Mouse (Mus musculus) midbrain, embryonic 14.5 days (tissue): Measurements from ENCODE around the gene Kantr. TPM values are rescaled to one million over a fixed set of nuclear protein-coding genes. Genes with fewer than 3 reads are reported as not detected.
"Not testable (repeated sequence)": the region's sequence is repeated elsewhere in the genome, so short reads cannot be mapped to it uniquely, and the experiment has no call there.

Experiments used
- ATAC-seq: fragments of 200-750 bp; cut with Nextera tagmentation; 2 replicates; pipeline ENCODE4 v1.8.0; 2017; ENCODE audit warnings: moderate number of reproducible peaks, moderate library complexity; ENCODE audit not compliant: low FRiP score, low TSS enrichment
- DNase-seq: peaks from one replicate; pipeline ENCODE4 v3.0.0-alpha.2; 2015
- H3K27ac ChIP-seq: fragments of 300-500 bp; sonication (generic); replicated peaks from 2 replicates; pipeline ENCODE4 v1.5.1; 2014; ENCODE audit warnings: mild to moderate bottlenecking, low read depth, low read length, moderate library complexity
- H3K27me3 ChIP-seq: fragments of 300-500 bp; sonication (generic); 2 replicates; pipeline ENCODE4 v1.6.1; 2014; ENCODE audit warnings: low read length, control low read depth, mixed read lengths; ENCODE audit not compliant: control insufficient read depth, insufficient read depth
- H3K36me3 ChIP-seq: fragments of 300-500 bp; sonication (generic); 2 replicates; pipeline ENCODE4 v1.6.1; 2014; ENCODE audit warnings: low read length, control low read depth; ENCODE audit not compliant: control insufficient read depth, insufficient read depth
- H3K4me1 ChIP-seq: fragments of 300-500 bp; sonication (generic); 2 replicates; pipeline ENCODE4 v1.6.1; 2014; ENCODE audit warnings: mild to moderate bottlenecking, antibody characterized with exemption, low read length, control low read depth; ENCODE audit not compliant: control insufficient read depth, insufficient read depth
- H3K4me2 ChIP-seq: fragments of 300-500 bp; sonication (generic); 2 replicates; pipeline ENCODE4 v1.6.1; 2014; ENCODE audit warnings: mild to moderate bottlenecking, low read length, moderate library complexity
- H3K4me3 ChIP-seq: fragments of 300-500 bp; sonication (generic); replicated peaks from 2 replicates; pipeline ENCODE4 v1.5.1; 2014; ENCODE audit warnings: low read depth, low read length
- H3K9ac ChIP-seq: fragments of 300-500 bp; sonication (generic); replicated peaks from 2 replicates; pipeline ENCODE4 v1.6.1; 2014; ENCODE audit warnings: mild to moderate bottlenecking, low read length, moderate library complexity
- H3K9me3 ChIP-seq: fragments of 300-500 bp; sonication (generic); 2 replicates; pipeline ENCODE4 v1.6.1; 2016; ENCODE audit warnings: low read length, control low read depth, mixed read lengths; ENCODE audit not compliant: control insufficient read depth
- WGBS: fragments of 180-500 bp; shearing (Covaris S2); extraction: QIAGEN DNeasy Blood & Tissue Kit; methylation state at CpG from one replicate; pipeline ENCODE4 v1.1.7; 2014; 5-methylcytosine and 5-hydroxymethylcytosine counted together
- polyA plus RNA-seq: library from polyadenylated mRNA; unstranded; fragments of >200 nt; fragmentation: Nextera tagmentation; extraction: Ambion mirVana; gene quantifications from 2 replicates; pipeline ENCODE4 v1.2.1, GENCODE M21; 2014

Kantr gene
- polyA plus RNA-seq, 1 experiment from 2014 or later, result 36.9 TPM

- no peak overlapping the region for H3K4me2 ChIP-seq
- 88% methylated on average over 4 of the region's 4 CpGs for WGBS
- no peaks in the 10 kb centered on the region for H3K27me3 ChIP-seq
- no peak overlapping the region for H3K4me3 ChIP-seq
- H3K9ac ChIP-seq, result no peak overlapping the region
- no peaks in the 10 kb centered on the region for H3K4me1 ChIP-seq
- no peaks in the 10 kb centered on the region for H3K36me3 ChIP-seq
- no peak for ATAC-seq
- no peak for DNase-seq
- H3K9me3 ChIP-seq, result no peaks in the 10 kb centered on the region
- H3K27ac ChIP-seq, result no peak overlapping the region
Measured at GRCm38 (mm10) chrX:152320535-152320934, 6.8 kb downstream of the Kantr start.

GRCm38 (mm10) chrX:152307942-152308341 is 19.4 kb downstream of the Kantr start:
- H3K9ac ChIP-seq, result no peak overlapping the region
- no peaks in the 10 kb centered on the region for H3K27me3 ChIP-seq
- H3K4me2 ChIP-seq, result no peak overlapping the region
- no peak overlapping the region for H3K4me3 ChIP-seq
- H3K36me3 ChIP-seq, result no peaks in the 10 kb centered on the region
- H3K4me1 ChIP-seq, result no peaks in the 10 kb centered on the region
- peak; percentile 69 for DNase-seq
- no peaks in the 10 kb centered on the region for H3K9me3 ChIP-seq
- H3K27ac ChIP-seq, result no peak overlapping the region
- ATAC-seq, result no peak
- WGBS, result 72% methylated on average over 2 of the region's 2 CpGs

DNA sequence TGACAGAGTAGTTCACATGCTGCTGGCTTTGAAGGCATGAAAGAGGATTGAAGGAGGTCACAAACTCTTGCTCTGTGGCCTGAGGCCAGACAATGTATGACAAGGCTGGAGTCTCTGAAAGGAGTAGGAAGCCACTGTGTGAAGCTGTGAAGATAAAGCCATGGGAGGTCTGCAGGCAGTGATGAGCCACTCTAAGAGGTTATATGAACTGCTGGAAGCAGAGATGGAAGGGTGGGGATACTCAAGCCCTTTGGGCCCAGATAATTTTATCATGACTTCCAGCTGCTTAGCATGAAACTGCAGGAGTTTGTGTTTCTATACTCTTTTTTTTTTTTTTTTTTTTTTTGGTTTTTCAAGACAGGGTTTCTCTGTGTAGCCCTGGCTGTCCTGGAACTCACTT is 19.9 kb downstream of the Kantr start:
- Histone ChIP-seq H3K9me3 (no peaks in the 10 kb centered on the region), H3K4me3 (no peak overlapping the region), H3K27me3 (no peaks in the 10 kb centered on the region), H3K4me1 (no peaks in the 10 kb centered on the region), H3K27ac (no peak overlapping the region), H3K4me2 (no peak overlapping the region), H3K36me3 (no peaks in the 10 kb centered on the region), H3K9ac (no peak overlapping the region)
- ATAC-seq (no peak), DNase-seq (no peak)

DNA sequence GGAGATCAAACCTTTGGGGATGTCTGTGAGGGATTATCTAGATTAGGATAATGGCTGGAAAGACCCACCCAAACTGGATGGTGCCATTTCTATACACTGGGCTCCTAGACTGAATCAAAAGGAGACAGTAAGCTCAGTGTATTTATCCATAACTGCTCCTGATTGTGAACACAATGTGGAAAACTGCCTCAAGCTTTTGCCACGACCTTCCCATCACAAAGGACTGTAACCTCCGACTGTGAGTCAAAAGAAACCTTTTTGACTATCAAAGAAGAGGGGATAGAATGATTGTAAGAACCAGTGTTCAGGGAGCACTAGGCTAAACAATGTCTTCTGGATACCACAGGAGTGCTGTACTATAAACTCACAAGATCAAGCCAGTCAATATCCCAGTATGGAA is 21.1 kb downstream of the Kantr start:
- Histone ChIP-seq H3K9ac (no peak overlapping the region), H3K4me2 (no peak overlapping the region), H3K27me3 (0 out of 2 replicates have a peak, but pooled peaks cover 4% of the 10 kb centered on the region), H3K36me3 (no peaks in the 10 kb centered on the region), H3K4me1 (no peaks in the 10 kb centered on the region), H3K27ac (no peak overlapping the region), H3K9me3 (no peaks in the 10 kb centered on the region), H3K4me3 (no peak overlapping the region)
- ATAC-seq (no peak), DNase-seq (no peak)
- WGBS, result 80% methylated on average over 2 of the region's 2 CpGs

DNA sequence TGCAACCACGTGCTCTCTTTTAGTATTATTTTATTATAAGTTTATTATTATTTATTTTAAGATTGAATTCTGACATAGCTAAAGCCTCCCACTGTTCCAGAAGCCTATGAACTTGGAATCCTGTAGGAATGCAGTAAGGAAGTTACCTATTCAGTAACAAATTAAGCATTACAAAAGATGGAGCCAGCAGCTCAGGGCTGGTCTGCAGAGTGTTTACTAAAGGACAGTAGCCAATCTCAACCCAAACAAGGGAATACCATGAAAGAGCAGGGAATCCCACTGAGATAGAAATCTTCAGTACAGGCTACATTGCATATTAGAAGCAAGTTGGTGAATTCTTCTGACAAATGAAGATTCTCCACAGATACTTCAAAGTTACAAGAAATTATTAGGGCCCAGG is 40.3 kb downstream of the Kantr start:
- H3K4me1 ChIP-seq, H3K27me3 ChIP-seq, H3K4me2 ChIP-seq, H3K36me3 ChIP-seq, H3K27ac ChIP-seq, H3K9ac ChIP-seq, H3K9me3 ChIP-seq, DNase-seq, ATAC-seq, H3K4me3 ChIP-seq: not testable (repeated sequence)
- 54% methylated on average over 1 of the region's 1 CpGs for WGBS

DNA sequence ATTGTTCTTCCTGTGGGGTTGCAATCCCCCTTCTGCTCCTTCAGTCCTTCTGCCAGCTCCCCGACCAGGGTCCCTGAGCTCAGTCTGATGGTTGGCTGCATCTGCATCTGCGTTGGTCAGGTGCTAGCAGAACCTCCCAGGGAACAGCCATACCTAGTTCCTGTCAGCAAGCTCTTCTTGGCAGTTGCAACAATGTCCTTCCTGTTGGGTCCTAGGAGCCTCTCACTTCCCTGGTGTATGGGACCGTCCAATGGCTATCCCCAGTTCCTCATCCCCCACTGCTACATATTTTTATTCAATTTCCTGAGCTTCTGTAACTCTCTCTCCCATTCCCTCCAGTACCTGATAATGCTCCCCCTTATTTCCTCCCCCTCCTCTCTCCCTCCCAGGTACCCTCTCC is 42.5 kb downstream of the Kantr start:
- Histone ChIP-seq H3K9me3 (no peaks in the 10 kb centered on the region), H3K27ac (no peak overlapping the region), H3K4me3 (no peak overlapping the region), H3K27me3 (no peaks in the 10 kb centered on the region), H3K4me2 (no peak overlapping the region), H3K4me1 (no peaks in the 10 kb centered on the region), H3K36me3 (no peaks in the 10 kb centered on the region), H3K9ac (no peak overlapping the region)
- 78% methylated on average over 3 of the region's 3 CpGs for WGBS
- no peak for ATAC-seq
- no peak for DNase-seq

DNA sequence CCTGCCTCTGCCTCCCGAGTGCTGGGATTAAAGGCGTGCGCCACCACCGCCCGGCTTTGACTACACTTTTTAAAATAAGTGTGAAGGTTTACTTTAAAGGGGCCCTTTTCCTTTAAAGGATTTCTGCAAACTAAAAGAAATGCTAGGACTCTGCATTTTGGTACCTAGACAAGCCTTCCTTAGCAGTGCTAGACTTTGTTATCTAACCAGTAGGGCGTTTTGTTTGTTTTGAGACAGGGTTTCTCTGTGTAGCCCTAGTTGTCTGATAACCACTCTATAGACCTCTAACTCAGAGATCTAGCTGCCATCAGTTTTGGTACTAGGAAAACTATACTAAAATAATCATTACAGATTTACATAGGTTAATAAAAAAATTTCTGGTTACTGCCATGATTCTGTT is 47.9 kb downstream of the Kantr start:
- H3K27me3 ChIP-seq, result no peaks in the 10 kb centered on the region
- H3K9me3 ChIP-seq, result no peaks in the 10 kb centered on the region
- no peak overlapping the region for H3K4me2 ChIP-seq
- H3K36me3 ChIP-seq, result peaks cover 10% of the 10 kb centered on the region
- no peak overlapping the region for H3K4me3 ChIP-seq
- H3K27ac ChIP-seq, result no peak overlapping the region
- ATAC-seq (no peak), DNase-seq (no peak)
- H3K9ac ChIP-seq, result no peak overlapping the region
- WGBS, result 97% methylated on average over 6 of the region's 6 CpGs
- H3K4me1 ChIP-seq, result no peaks in the 10 kb centered on the region

DNA sequence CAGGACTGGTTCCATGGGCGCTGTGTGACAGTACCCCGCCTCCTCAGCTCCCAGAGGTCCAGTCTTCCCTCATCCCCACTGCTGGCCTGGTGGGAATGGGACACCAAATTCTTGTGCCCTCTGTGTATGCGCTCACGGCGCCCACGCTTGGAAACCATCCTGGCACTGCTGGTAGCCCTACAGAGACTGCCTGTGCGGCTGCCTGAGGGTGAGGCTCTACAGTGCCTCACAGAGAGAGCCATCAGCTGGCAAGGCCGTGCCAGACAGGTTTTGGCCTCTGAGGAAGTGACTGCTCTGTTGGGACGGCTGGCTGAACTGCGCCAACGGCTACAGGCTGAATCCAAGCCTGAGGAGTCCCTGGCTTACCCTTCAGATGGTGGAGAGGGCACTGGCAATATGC is 56.1 kb downstream of the Kantr start:
- no peak overlapping the region for H3K27ac ChIP-seq
- ATAC-seq (no peak), DNase-seq (no peak)
- WGBS, result 93% methylated on average over 11 of the region's 11 CpGs
- no peak overlapping the region for H3K4me3 ChIP-seq
- no peaks in the 10 kb centered on the region for H3K9me3 ChIP-seq
- H3K36me3 ChIP-seq, result peaks cover 85% of the 10 kb centered on the region
- no peaks in the 10 kb centered on the region for H3K27me3 ChIP-seq
- no peak overlapping the region for H3K4me2 ChIP-seq
- H3K9ac ChIP-seq, result no peak overlapping the region
- no peaks in the 10 kb centered on the region for H3K4me1 ChIP-seq
